Mouse (Mus musculus) erythroblast, embryonic 14.5 days (primary cell): ENCODE results near the gene Tmcc2.

Experiments used
- GATA1 ChIP-seq: IDR thresholded peaks from 2 replicates; pipeline ENCODE4 v1.6.1; 2012; ENCODE audit warnings: low read length, inconsistent platforms, mixed read lengths
- TAL1 ChIP-seq: IDR thresholded peaks from 3 replicates; pipeline ENCODE4 v1.6.1; 2012; ENCODE audit warnings: low read length, inconsistent platforms, mixed read lengths

DNA sequence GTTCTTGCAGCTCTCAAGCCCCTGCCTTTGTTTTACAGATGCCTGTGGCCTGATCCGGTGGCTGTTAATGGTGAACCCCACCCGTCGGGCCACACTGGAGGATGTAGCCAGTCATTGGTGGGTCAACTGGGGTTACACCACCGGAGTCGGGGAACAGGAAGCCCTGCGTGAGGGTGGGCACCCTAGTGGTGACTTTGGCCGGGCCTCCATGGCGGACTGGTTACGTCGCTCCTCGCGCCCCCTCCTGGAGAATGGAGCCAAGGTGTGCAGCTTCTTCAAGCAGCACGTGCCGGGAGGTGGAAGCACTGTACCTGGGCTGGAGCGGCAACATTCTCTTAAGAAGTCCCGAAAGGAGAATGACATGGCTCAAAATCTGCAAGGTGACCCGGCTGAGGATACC is 59.8 kb downstream of the Tmcc2 start:
- TF ChIP-seq GATA1 (no peak), TAL1 (no peak)
